Mouse (Mus musculus) forelimb bud, embryonic 11.5 days (tissue): ENCODE data around the gene Cacna1h.

ENCODE experiments used
- DNase-seq: peaks from one replicate; pipeline ENCODE4 v3.0.0-alpha.2; 2012; ENCODE audit warnings: low read depth, low spot score

Cacna1h gene

DNA sequence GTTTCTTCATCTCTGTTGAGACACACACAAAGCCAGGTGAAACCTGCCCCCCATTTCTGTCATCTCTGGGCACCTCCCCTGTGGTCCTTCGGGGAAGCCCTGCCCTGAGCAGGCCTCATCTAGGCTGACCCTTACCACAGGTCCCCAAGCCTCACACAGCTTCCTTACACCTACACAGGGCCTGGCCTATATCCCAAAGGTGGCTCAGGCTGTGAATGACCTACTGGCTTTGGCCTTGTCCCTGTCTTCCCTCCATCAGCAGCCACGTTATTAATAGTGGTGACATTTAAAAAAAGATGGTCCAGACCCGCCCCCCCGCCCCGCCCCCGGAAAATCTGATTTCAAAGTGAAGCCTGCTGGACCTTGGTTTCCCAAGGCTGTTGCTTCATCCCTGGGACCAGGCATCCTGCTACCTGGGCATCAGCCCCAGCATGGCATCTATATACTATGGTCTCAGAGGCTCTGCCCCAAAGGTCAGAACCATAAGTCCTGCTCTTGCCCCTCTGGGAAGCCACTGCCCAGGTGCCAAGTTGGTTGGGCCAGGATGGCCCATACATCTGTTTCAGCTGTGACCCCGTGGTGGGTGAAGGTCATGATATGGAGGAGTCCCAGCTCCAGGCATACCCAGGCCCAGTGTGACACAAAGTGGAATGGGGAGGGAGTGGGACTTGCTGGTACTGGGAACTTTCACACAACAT lies 25.1 kb downstream of the Cacna1h start:
- DNase-seq = no peak

DNA sequence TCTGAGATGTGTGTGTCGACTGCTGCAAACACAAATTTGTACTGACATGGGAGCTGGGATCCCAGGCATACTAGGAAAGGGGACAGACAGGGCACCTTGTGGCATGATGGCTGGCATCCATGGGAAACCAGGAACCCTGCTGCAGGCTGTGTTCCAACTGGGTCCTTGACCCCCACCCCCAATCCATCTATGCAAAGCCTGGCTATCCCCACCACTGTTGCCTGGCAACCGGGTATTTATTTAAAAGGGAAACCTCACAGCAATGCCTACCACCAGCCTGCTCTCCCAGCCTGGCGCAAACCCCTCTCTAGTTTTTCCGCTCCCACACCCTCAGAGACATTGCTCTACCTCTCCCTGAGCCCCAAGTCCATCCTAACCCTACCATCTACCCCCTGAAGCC lies 26.2 kb downstream of the Cacna1h start:
- DNase-seq = no peak

DNA sequence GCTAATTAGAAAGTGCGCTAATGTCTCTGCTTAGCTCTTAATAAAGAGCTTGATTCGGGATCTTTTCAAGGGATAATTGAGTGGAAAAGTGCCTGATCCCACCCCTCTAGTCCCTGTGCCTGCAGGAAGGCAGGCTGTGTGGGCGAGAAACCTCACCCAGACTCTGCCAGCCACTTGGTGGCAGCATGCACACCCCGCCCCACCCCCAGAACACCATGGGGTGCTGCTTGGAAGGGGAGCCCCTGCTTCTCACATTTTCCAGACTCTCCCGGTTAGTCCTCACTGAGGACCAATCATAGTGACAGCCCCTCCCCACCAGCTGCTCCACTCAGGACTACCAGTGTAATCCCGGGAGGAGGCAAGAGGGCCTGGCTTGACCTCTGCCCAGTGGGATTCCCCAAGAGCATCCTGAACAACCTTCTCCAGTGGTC lies 27.6 kb downstream of the Cacna1h start:
- no peak for DNase-seq

DNA sequence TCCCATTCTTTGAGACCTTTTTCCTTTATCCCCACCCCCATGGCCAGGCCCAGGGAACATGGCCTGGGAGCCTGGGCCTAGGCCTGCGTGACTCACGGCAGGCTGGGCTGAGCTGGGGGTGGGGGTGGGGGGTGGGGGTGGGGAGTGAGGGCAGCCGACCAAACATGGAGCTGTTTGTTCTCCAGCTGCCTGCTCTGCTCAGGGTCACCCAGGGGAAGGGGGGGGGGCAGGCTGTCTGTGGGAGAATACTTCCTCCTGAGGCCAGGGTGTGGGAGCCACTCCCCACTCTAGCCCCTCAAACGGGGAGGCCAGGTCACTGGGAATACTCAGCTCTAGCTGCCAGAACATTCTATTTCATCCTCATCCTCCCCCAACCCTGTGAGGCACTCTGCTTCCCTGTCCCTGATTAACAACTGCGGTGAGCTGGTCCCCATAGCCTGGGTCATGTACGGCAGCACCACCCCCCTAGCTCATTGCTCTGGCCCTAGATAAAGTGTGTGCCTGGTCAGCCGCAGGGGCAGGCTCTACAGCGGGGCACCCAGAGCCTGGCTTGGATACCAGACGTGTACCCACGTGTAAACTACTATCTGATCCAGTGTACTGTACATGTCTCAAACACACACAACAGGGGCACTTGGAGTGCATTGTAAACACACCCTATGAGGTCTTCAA lies 28.2 kb downstream of the Cacna1h start:
- no peak for DNase-seq

DNA sequence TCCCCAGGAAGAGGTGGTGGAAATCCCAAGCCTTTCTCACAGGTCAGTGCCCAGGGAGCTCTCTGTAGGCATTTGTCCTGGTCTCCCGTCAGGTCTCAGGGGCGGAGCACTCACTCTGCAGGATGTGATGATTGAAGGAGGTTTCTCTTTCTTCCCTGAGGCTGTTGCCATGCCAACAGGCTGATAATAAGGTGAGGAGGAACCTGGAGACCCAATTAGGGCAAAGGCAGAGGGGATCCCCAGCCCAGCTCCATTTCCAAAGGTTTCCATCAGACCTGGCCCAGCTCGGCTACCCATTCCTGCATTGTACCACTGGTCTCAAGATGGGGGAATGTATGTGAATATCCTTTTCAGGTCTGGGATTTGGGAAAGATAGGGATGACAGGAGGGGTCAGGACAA lies 29.4 kb downstream of the Cacna1h start:
- no peak for DNase-seq

DNA sequence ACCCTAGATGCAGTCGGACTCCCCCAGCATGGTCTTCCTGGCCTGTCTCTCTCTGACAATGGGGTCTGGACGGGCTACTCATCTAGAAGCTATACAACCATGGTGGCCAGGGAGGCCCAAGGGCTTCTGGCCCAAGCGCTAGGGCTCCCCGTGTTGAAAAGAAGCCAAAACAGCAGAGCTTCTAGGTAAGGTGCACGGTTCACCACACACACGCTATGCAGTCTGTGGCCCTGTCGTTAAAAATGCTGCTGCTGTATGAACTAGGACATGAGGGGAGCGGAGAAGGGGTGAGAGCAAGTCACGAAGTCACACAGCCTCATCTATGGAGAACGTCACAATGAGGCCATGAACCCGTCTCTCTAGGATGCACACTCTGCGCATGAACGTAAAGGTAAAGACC lies 31.4 kb downstream of the Cacna1h start:
- no peak for DNase-seq

DNA sequence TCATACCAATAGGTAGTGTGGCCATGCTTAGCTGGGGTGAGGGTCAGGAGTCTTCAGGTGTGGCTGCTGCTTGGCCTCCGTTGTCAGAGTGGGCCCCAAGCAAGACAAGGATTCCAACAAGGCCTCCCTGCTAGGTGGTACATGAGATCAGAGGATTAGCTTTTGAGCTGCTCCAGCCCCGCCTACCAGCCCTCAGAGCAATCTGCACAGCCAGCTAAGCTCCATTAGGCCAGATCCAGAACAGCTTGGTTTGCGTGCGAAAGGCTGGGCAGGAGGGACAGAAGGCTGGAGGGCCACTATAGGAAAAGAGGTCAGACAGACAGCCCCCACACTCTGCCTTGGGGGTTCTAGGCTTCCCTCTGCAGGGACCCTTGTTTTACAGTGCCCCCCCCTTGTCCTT lies 32.1 kb downstream of the Cacna1h start:
- no peak for DNase-seq

DNA sequence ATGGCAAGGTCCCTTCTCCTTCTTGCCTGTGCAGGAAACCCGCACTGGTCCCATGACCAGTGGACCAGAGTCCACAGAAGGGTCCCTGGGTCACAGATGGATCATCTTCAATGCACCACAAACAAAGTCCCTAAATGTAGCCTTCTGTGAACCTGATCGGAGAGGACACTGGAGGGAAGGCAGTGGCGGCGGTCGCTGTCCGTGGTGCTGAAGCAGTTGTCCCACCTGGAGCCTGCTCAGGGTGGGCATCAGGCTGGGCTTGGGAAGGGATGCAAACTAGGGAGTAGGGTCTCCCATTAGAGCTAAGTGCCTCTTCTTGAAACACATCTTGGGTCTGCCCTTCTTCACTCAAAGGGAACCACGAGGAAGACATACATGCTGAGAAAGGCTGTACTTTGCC lies 33.1 kb downstream of the Cacna1h start:
- DNase-seq = peak; percentile 60

DNA sequence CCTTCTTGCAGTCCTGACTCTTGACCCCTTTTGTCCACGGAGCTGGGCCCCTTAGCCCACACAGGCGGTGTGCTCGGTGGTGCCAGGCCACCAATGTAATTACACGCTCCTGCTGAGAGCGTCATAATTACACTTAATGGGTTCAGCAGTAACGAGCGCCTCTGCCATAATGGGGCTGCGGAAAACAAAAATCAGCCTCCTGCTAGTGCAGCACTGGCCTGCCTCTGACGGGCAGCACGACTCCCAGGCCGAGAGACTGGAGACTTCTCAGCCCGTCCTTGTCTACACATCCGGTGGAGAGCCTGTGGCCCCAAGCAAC lies 35.1 kb downstream of the Cacna1h start:
- DNase-seq = no peak

DNA sequence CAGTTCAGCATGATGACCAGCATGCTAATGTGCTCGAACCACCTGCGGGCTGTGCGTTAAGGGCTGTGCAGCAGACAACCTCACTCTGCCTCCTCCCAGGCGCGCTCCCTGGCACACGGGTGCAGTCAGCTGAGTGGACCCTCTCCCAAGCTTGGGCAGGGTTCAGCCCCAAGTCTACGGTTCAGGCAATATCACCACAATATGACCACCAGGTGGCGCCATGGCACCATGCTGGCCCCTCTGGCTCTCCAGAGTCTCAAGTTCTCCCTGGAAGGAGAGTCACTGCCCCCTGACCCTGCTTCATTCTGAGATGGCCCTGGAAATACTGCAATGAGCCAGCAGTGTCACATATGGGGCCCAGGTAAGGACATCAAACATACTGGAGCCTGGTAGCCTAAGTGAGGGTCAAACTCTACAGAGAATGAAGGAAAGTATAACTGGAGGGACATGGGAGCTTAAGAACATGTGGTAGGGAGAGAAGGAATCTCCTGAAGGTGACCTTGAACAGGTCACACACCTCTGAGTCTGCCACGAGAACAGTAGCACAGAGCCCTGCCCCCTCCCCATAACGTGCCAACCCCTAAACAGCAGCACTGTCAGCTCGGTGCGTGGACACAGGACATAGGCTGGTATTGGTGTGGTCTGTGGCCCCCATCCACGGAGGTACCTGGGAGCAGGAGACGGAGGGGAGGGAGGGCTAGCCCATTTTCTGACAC lies 35.6 kb downstream of the Cacna1h start:
- DNase-seq = peak; percentile 86

DNA sequence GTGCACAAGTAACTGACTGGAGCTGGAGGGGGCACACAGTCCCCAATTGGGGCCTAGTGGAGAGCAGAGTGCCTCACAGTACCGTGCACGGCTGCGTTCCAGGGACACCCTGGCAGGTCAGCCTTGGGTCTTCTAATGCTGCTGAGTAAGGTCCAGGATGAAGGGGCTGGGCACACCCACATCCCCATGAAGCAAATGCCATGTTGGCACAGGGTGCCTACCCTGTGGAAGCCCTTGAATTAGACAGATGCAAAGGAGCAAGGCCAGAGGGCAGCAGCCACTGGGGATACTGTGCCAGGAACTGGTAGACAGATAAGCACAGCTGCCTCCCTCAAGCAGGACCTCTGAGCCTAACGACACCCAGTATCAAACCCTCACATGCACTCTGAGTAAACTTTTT lies 39.1 kb downstream of the Cacna1h start:
- no peak for DNase-seq

DNA sequence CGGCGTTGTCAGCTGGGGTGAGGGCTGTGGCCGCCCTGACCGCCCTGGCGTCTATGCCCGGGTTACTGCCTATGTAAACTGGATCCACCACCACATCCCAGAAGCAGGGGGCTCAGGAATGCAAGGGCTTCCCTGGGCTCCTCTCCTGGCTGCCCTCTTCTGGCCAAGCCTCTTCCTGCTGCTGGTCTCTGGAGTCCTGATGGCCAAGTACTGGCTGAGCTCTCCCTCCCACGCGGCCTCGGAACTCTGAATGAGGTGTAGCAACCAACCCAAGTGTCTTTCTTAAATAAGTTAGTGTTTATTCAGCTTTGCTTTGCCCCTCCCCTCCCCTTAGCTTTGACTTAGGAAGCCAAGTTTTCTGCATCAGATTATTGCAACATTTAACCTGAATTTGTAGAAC lies 59.6 kb downstream of the Cacna1h start:
- peak; percentile 29 for DNase-seq

DNA sequence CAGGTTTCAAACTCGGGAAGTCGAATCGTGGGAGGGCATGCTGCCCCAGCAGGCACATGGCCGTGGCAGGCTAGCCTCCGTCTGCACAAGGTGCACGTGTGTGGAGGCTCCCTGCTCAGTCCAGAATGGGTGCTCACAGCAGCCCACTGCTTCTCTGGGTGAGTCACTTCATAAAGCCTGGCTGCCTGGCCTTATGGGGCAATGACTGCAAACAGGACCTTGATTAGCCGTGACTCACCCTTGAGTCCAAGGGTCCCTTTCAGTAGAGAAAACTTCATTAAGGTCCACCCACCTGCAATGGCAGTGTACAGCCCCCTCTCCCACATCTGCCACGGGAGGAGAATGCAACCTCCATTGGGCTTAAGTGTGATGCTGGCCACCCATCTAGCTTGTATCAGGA lies 61.1 kb downstream of the Cacna1h start:
- no peak for DNase-seq

DNA sequence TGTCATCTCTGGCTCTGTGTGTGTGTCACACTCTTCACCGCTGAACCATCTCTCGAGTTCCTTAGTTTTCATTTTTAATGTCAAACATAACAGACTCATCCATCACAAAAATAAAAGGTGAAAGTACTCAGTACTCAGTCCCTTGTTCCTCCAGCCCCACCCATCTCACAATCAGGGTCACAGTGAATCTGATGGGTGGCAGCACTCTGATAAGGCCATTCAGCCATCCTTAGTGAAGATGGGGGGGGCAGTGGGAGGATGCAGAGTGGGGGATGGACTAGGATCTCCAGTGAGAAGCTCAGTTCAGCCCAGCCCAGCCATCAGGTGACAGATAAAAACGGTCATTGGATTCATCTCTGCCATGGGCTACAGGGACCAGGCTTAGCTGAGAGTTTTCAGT lies 64.6 kb downstream of the Cacna1h start, which contains the start of gene Tpsg1:
Gene Tpsg1 (plus strand): TSS at position 301 of the 400 bp plus-strand sequence.
- DNase-seq = no peak

DNA sequence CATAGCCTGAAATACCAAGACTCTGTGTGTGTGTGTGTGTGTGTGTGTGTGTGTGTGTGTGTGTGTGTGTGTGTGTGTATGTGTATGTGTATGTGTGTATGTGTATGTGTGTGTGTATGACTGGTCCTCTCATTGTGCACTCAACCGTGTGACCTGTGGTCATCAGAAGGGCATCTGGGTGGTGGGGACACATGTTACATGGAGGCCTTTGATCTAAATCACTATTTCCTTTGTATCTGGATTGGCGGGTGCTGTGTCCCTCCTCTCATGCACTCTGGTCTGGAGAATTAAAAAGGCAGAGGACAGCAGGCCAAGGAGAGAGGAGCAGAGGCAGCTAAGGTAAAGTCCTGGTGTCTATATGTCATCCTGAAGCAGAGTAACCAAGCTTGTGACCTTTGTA lies 67.6 kb downstream of the Cacna1h start, which contains the start of gene Tpsb2:
Gene Tpsb2 (plus strand): TSS at position 301 of the 400 bp plus-strand sequence.
- DNase-seq = no peak

DNA sequence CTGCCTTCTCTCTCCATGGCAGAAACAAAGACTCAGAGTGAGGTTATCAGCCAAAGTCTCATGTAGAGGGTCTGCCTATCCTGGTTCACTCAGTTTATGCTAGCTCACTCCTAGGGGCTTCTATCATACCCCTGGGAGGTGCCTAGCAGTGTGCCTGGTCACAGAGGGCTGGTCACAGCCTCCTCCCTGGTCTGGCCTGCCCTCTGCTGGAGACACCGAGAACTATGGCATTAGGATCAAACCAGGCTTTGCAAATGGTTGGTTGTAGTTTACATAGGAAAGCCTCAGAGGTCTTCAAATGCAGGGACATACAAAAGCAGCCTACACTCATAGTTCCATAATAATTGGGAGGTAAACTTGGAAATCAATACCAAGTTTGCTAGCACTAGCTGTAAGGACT lies 69.9 kb downstream of the Cacna1h start:
- DNase-seq = peak; percentile 11

DNA sequence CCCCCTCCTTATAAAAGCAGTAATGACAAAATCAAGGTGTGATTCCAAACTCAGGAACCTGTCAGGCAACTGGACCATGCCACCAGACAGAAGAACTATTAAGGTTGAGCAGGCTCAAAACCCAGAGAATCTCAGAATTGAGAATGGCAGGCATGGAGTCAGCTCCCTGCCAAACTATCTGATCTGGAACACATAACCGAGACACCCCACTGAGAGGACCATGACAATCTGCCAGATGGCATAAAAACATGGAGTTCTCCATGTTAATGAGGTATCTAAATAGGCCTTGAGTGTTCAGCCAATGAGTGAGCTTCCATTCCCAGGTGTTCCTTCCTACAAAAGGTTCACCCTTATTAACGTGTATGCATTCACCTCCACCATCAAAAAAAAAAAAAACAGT lies 72.3 kb downstream of the Cacna1h start:
- DNase-seq = no peak

DNA sequence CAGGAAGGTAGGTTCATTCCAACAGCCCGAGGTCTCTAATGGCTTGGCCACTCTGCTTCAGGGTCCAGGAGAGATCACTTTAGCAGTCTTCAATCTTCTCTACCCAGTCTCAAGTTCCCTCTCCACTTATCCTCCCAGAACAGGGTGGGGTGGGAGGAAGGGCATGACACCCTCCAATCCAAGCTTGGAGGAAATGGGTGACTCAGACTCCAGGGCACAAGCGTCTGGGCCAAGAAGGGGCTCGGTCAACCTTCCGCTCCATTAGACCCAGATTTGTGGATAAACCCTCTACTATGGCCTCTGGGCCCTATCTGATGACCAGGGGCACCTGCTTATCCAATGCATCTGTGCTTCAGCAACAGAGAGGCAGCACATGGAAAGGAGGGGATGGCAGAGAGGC lies 88.1 kb downstream of the Cacna1h start, which contains the start of gene Tpsab1:
Gene Tpsab1 (minus strand): TSS at position 101 of the 400 bp plus-strand sequence.
- no peak for DNase-seq

DNA sequence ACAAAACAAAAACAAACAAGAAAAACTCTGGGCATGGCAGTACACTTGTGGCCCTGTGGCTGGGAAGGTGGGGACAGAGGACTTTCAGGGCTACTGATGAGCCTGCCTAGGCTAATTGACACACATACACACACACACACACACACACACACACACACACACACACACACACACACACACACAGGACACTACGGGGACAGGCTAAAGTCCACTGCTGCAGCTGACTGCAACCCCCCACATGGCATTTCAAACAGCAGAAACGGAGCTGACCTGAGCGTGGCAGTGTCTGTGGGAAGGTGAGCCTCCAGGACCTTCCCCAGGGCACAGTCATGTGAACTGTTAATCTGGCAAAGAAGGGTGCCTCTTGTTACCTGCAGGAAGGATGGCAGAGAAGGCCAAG lies 92.1 kb downstream of the Cacna1h start:
- no peak for DNase-seq

DNA sequence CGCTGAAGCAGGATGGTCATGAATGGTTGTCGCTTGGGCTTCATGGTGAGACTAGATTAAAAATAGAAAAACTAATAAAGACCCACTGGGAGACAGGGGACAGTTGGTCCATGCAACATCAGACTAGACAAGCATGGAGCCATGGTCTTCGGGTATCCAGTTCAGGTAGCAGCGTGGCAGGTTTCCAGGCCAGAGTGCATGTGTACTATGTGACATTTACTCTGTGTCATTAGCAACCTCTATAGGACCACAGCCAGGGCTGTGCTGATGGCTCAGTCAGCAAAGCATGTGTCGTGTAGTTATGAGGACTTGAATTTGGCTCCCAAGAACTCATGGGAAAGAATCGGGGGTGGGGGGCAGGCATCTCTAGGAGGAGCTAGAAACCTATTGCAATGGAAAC lies 93.6 kb downstream of the Cacna1h start:
- no peak for DNase-seq

DNA sequence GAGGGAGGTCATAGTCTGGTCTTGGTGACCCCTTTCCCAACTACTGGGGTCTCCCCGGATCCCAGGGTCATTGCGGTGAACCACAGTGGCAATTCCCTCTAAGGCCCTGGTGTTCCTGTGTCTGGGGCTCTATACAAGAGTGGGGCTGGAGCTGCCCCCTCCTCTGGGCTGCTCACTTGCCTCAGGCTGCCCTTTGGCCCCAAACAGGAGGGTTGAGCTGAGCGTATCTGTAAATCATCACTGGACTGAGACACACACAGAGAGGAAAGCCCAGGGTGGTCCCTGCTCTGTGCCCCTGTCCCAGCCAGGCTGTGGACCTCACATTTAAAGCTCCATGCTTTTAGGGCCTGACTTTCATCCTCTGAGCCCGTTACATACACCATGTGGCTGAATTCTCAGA lies 95.4 kb downstream of the Cacna1h start:
- DNase-seq = no peak

DNA sequence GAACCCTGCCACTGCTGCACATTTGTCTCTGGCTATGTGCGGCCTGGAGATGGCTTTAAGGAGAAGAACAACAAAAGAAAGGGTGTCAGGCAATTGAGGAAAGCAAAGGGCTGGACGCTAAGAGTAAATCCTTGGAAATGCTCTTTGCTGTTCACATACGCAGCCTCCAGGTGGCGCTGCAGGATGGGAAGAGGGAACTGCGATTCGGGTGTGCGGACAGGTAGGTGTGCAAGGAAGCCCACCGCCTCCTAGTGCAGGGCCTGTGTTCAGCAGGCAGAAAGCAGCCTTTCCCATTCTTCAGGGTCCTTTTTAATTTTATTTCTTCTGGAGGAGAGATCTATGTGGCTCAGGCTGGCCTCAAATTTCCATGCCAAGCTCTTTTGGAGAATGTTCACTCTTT lies 99.6 kb downstream of the Cacna1h start:
- DNase-seq = peak; percentile 84

DNA sequence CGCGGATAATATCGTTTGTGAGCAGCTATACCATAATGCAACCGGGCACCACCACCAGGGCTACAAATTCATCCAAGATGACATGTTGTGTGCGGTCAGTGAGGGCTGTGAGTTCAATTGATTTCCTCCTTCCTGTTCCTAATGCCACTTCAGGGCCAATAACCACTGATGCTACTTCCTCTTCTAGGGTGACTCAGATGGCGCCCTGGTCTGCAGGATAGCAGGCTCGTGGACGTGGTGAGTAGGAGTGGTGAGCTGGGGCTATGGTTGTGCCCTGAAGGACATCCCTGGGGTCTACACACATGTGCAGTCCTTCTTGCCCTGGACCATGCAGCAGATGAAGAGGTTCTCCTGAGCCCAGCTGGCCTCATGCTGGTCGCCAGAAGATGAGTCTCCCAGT lies 101.3 kb downstream of the Cacna1h start:
- DNase-seq = no peak
